Mouse (Mus musculus) G1E (cell line): ENCODE data around the gene Kcns1.

Source experiments
- CTCF ChIP-seq: IDR thresholded peaks from 2 replicates; pipeline ENCODE4 v1.5.1; 2012; ENCODE audit warnings: low read depth, low read length, inconsistent platforms, mixed read lengths
- GATA1 ChIP-seq: IDR thresholded peaks from 2 replicates; pipeline ENCODE4 v1.6.1; 2012; ENCODE audit warnings: borderline replicate concordance, low read length, inconsistent platforms, mixed read lengths
- GATA2 ChIP-seq: IDR thresholded peaks from 2 replicates; pipeline ENCODE4 v1.6.1; 2012; ENCODE audit warnings: low read depth, low read length, inconsistent platforms, borderline replicate concordance
- POLR2AphosphoS5 ChIP-seq: IDR thresholded peaks from 2 replicates; pipeline ENCODE4 v1.6.1; 2012; ENCODE audit warnings: low read depth, low read length, inconsistent platforms; ENCODE audit not compliant: insufficient replicate concordance
- TAL1 ChIP-seq: conservative IDR thresholded peaks from 2 replicates; pipeline ENCODE4 v1.6.1; 2012; ENCODE audit warnings: low read depth, low read length, inconsistent platforms, mixed read lengths

- TF ChIP-seq TAL1 (no peak), CTCF (no peak), GATA1 (no peak), GATA2 (no peak), POLR2AphosphoS5 (no peak)
These were observed 51.4 kb downstream of the Kcns1 start for GRCm38 (mm10) chr2:164119503-164119902.
